Mouse (Mus musculus): ENCODE measurements around the gene Avp.

- TF ChIP-seq CTCF (conservative IDR thresholded peaks at IDR 0.05; ENCODE audit: insufficient read depth, insufficient read length, low read depth, low read length): no peak
- TF ChIP-seq POLR2A (IDR thresholded peaks at IDR 0.05; ENCODE audit: low read depth, low read length): no peak
Observed at GRCm38 (mm10) chr2:130588373-130588772, 6.0 kb upstream of the Avp start.
